Mouse (Mus musculus): ENCODE data around the gene Gna15. TPM values are rescaled to one million over a fixed set of nuclear protein-coding genes. Genes with fewer than 3 reads are reported as not detected.
A peak's percentile ranks its signal among the peaks of the same experiment; 100 is the strongest.

Gna15 gene
- total and polyA plus RNA-seq, 3 experiments: 23.0 to 142 (median 33.0) TPM

DNA sequence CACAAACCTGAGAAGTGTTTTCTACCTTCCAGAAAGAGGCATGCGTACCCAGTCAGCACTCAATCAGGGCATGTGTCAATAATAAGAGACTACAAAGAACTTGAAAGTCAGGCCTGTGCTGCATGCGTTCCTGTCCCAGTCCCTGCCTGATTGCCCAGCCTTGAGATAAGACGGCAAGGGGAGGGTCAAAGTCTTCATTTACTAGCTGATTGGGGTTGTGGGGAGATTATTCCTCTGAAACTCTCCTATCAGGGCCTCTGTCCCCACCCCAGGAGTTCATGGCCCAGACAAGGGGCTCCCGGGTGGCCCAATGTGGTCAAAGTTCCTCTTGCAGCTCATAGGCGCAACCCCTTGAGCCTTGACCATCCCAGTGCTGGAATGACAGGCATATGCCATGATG is 22.3 kb upstream of the Gna15 start (continued):
- TF ChIP-seq ETS1 (IDR thresholded peaks at IDR 0.05; ENCODE audit: low read depth, low read length) (peak; percentile 54; the same call in 1 of the 2 replicates), ZKSCAN1 (IDR thresholded peaks at IDR 0.05; ENCODE audit: low read depth, low read length) (no peak), NELFE (IDR thresholded peaks at IDR 0.05; ENCODE audit: low read depth, low read length) (peak; percentile 55), GABPA (IDR thresholded peaks at IDR 0.05; ENCODE audit: low read depth, low read length) (no peak), ELF1 (IDR thresholded peaks at IDR 0.05; ENCODE audit: low read depth, low read length) (no peak), MAZ (IDR thresholded peaks at IDR 0.05; ENCODE audit: low read depth, low read length) (peak; percentile 72; the same call in 1 of the 2 replicates), NRF1 (IDR thresholded peaks at IDR 0.05; ENCODE audit: insufficient read depth, low read depth, low read length, poor library complexity, severe bottlenecking) (no peak), CHD1 (IDR thresholded peaks at IDR 0.05; ENCODE audit: low read depth, low read length) (no peak), USF1 (IDR thresholded peaks at IDR 0.05; ENCODE audit: low read depth, low read length) (no peak)

- H3K36me3 ChIP-seq (ENCODE audit: control insufficient read depth in 1 of 2, insufficient read depth in 2 of 2, low read length in 2 of 2): peaks cover 0 to 8% of the 10 kb centered on the region in 2 experiments; a peak in 2 of 4 replicates
- peak within 1 kb of the TSS; percentile 93 for H3K9ac ChIP-seq (ENCODE audit: control insufficient read depth, low read depth, low read length, poor library complexity, severe bottlenecking)
- DNase-seq (ENCODE audit: low read depth, low spot score): peak; percentile 98
- no peaks in the 10 kb centered on the region for H3K9me3 ChIP-seq (replicated peaks; ENCODE audit: insufficient read depth, low read length)
- H3K79me2 ChIP-seq (ENCODE audit: control insufficient read depth, insufficient read depth, low read length, poor library complexity): peaks cover 45% of the 10 kb centered on the region
- H3K4me3 ChIP-seq (ENCODE audit: control insufficient read depth in 1 of 2, insufficient read depth in 1 of 2, low read depth in 2 of 2, low read length in 2 of 2): peak within 1 kb of the TSS; percentile 91
- no peaks in the 10 kb centered on the region for H3K27me3 ChIP-seq (ENCODE audit: control insufficient read depth in 1 of 2, insufficient read depth in 2 of 2, low read length in 2 of 2)
- peak within 1 kb of the TSS; percentile 81 for H3K27ac ChIP-seq (ENCODE audit: control insufficient read depth, low read depth, low read length)
- peaks cover 10 to 15% of the 10 kb centered on the region in 2 experiments for H3K4me1 ChIP-seq (ENCODE audit: control insufficient read depth in 1 of 2, insufficient read depth in 2 of 2, low read length in 2 of 2)
- TF ChIP-seq MYC (IDR thresholded peaks at IDR 0.05; ENCODE audit: low read depth, low read length): no peak
- TF ChIP-seq MAZ (IDR thresholded peaks at IDR 0.05; ENCODE audit: low read depth, low read length): no peak
- peak; percentile 54; the same call in 1 of the 2 replicates for TF ChIP-seq KAT2A (conservative IDR thresholded peaks at IDR 0.05; ENCODE audit: low read depth, low read length)
- peak; percentile 64 for TF ChIP-seq NELFE (IDR thresholded peaks at IDR 0.05; ENCODE audit: low read depth, low read length)
- no peak for TF ChIP-seq JUND (IDR thresholded peaks at IDR 0.05; ENCODE audit: low read depth, low read length)
- no peak for TF ChIP-seq EP300 (IDR thresholded peaks at IDR 0.05; ENCODE audit: low read depth in 1 of 2, low read length in 2 of 2)
- peak; percentile 88 for TF ChIP-seq NRF1 (IDR thresholded peaks at IDR 0.05; ENCODE audit: insufficient read depth, low read depth, low read length, poor library complexity, severe bottlenecking)
- no peak for TF ChIP-seq SMC3 (IDR thresholded peaks at IDR 0.05; ENCODE audit: low read depth, low read length)
- no peak for TF ChIP-seq CHD1 (IDR thresholded peaks at IDR 0.05; ENCODE audit: low read depth, low read length)
- no peak; the same call in 1 of the 2 replicates for TF ChIP-seq SIN3A (IDR thresholded peaks at IDR 0.05; ENCODE audit: low read length)
- TF ChIP-seq RAD21 (IDR thresholded peaks at IDR 0.05; ENCODE audit: low read depth, low read length): no peak
- peak; percentile 75; the same call in 1 of the 2 replicates for TF ChIP-seq POLR2AphosphoS2 (IDR thresholded peaks at IDR 0.05; ENCODE audit: low read length)
- no peak for TF ChIP-seq CHD2 (IDR thresholded peaks at IDR 0.05; ENCODE audit: low read length)
- no peak for TF ChIP-seq ETS1 (IDR thresholded peaks at IDR 0.05; ENCODE audit: low read depth, low read length)
- no peak for TF ChIP-seq TAL1 (IDR thresholded peaks at IDR 0.05; ENCODE audit: low read length)
- TF ChIP-seq ZNF384 (IDR thresholded peaks at IDR 0.05; ENCODE audit: low read depth, low read length): no peak
- no peak for TF ChIP-seq RCOR1 (IDR thresholded peaks at IDR 0.05; ENCODE audit: low read depth, low read length)
- TF ChIP-seq GABPA (IDR thresholded peaks at IDR 0.05; ENCODE audit: low read depth, low read length): no peak
- TF ChIP-seq ZC3H11A (IDR thresholded peaks at IDR 0.05; ENCODE audit: low read depth, low read length): no peak
- TF ChIP-seq MEF2A (IDR thresholded peaks at IDR 0.05; ENCODE audit: extremely low read depth, insufficient replicate concordance, low read depth, low read length, poor library complexity, severe bottlenecking): no peak
- 0 out of 2 replicates have a peak, but pooled peaks have one; percentile 21 for TF ChIP-seq TCF12 (IDR thresholded peaks at IDR 0.05; ENCODE audit: low read depth, low read length)
- TF ChIP-seq ELF1 (IDR thresholded peaks at IDR 0.05; ENCODE audit: low read depth, low read length): peak; percentile 65; the same call in 1 of the 2 replicates
- TF ChIP-seq USF2 (IDR thresholded peaks at IDR 0.05; ENCODE audit: borderline replicate concordance in 1 of 2, insufficient read depth in 1 of 2, low read depth in 1 of 2, low read length in 2 of 2): no peak
- TF ChIP-seq MXI1 (IDR thresholded peaks at IDR 0.05; ENCODE audit: low read depth, low read length): no peak
- no peak for TF ChIP-seq TBP (IDR thresholded peaks at IDR 0.05; ENCODE audit: low read depth, low read length)
- TF ChIP-seq POLR2A (IDR thresholded peaks at IDR 0.05; ENCODE audit: control insufficient read depth in 1 of 2, insufficient read depth in 1 of 2, low read depth in 1 of 2, low read length in 2 of 2, poor library complexity in 1 of 2): peak; percentile 14 to 60; a peak in 3 of 4 replicates
- peak; percentile 83 for TF ChIP-seq HCFC1 (IDR thresholded peaks at IDR 0.05; ENCODE audit: low read depth, low read length)
- peak; percentile 74 for TF ChIP-seq MYB (IDR thresholded peaks at IDR 0.05; ENCODE audit: low read depth, low read length)
- TF ChIP-seq ZKSCAN1 (IDR thresholded peaks at IDR 0.05; ENCODE audit: low read depth, low read length): peak; percentile 92
- no peak for TF ChIP-seq GATA1 (IDR thresholded peaks at IDR 0.05; ENCODE audit: low read depth, low read length)
- TF ChIP-seq CTCF (IDR thresholded peaks at IDR 0.05 in 2 of 3, conservative IDR thresholded peaks at IDR 0.05 in 1 of 3; ENCODE audit: control insufficient read depth in 1 of 3, insufficient read depth in 1 of 3, low read depth in 2 of 3, low read length in 3 of 3, poor library complexity in 1 of 3, severe bottlenecking in 1 of 3): no peak
- no peak; the same call in 1 of the 2 replicates for TF ChIP-seq MAFK (IDR thresholded peaks at IDR 0.05; ENCODE audit: borderline replicate concordance, low read depth, low read length)
These were observed 21.2 kb upstream of the Gna15 start, which contains the start of gene Gna11 for GRCm38 (mm10) chr10:81545161-81545747. TSS of gene Gna11 (minus strand) at chr10:81545190.

Measured in MEL (cell line).